11 mouse cellular contexts compared by ENCODE assay signal in the genomic region with DNA sequence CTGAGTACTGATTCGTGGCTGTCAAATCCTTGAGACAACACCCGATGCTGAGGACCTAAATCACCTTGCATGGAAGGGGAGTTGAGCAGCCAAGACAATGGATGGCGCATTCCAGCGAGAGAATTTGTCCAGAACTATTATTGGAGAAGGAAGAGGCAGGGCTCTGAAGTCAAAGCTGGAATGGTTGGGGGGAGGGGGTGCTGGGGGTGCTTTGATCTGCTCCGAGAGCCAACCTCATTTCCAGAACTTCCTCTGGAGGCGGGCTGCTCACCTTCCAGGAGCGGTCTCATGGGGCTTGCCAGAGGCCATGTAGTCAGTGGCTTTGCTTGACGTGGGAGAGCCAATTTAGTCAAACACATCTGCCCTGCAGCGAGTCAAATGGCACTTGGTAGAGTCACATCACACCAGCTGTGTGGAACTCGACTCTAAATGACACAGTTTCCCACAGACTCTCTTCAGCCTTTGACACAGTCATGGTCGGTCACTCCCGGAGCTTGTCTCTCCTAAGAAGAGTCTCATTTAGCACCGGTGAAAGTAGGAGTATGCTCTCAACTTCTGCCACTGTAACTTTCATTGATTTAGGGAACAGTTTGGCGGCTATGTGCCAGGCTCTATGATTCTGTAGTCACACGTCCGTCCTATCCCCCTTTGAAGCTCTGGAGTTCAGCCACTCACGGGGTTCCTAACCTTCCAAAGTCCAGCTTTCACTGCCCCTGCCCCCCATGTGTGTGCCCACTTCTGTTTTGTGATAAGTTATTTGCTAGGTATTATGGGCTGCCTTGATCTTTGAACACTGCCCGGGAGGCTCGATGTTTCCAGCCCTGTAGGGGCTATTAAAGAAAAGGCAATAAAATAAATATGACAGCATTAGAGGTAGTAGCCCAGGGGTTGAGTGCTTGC. TPM values are rescaled to one million over a fixed set of nuclear protein-coding genes. Genes with fewer than 3 reads are reported as not detected.
DNase-seq lines count a peak whose midpoint lies in the region; ATAC-seq and TF ChIP-seq lines count a peak whose summit lies in the region.
"Had no signal": no experiment of that assay in that cellular context is flagged by ENCODE, and none has a peak within 500 bp of the region (broad histone marks: within the 10 kb centered on the region; RNA-seq: fewer than 3 reads in every experiment).

No protein-coding gene starts in this region.

- no peak overlapping the region for H3ac ChIP-seq in myocyte (ENCODE audit: control insufficient read depth, insufficient read length)

- H3K36me3 ChIP-seq in liver, adult 2 months (ENCODE audit: control insufficient read depth, insufficient read depth, low read length) = no peaks in the 10 kb centered on the region
- H3K36me3 ChIP-seq in myocyte (ENCODE audit: control insufficient read depth, insufficient read depth) = no peaks in the 10 kb centered on the region
- H3K36me3 ChIP-seq in forebrain, embryonic 10.5 days (replicated peaks) = no peaks in the 10 kb centered on the region
- no peaks in the 10 kb centered on the region for H3K36me3 ChIP-seq in forebrain, embryonic 12.5 days (replicated peaks)
- H3K36me3 ChIP-seq: forebrain, embryonic 15.5 days; hindbrain, embryonic 15.5 days had no signal

- 0 out of 2 replicates have a peak overlapping the region, but pooled peaks have one; percentile 14 for H3K27ac ChIP-seq in liver, adult 2 months (replicated peaks; ENCODE audit: insufficient read depth, low read depth, low read length)
- H3K27ac ChIP-seq in forebrain, embryonic 10.5 days = no peak overlapping the region
- no peak overlapping the region for H3K27ac ChIP-seq in forebrain, embryonic 12.5 days
- H3K27ac ChIP-seq: forebrain, embryonic 15.5 days; hindbrain, embryonic 15.5 days had no signal

- no peak overlapping the region for H3K4me3 ChIP-seq in liver, adult 2 months (ENCODE audit: insufficient read depth, low read depth, low read length)
- no peak overlapping the region for H3K4me3 ChIP-seq in myocyte
- H3K4me3 ChIP-seq in forebrain, embryonic 10.5 days = no peak overlapping the region
- H3K4me3 ChIP-seq in forebrain, embryonic 12.5 days (replicated peaks) = no peak overlapping the region
- H3K4me3 ChIP-seq: forebrain, embryonic 15.5 days; hindbrain, embryonic 15.5 days had no signal

- H3K9me3 ChIP-seq in forebrain, embryonic 10.5 days = no peaks in the 10 kb centered on the region
- no peaks in the 10 kb centered on the region for H3K9me3 ChIP-seq in forebrain, embryonic 12.5 days
- H3K9me3 ChIP-seq: forebrain, embryonic 15.5 days; hindbrain, embryonic 15.5 days had no signal

- no peak for TF ChIP-seq POLR2A in liver, adult 2 months (IDR thresholded peaks at IDR 0.05; ENCODE audit: extremely low read depth, insufficient read depth, low read length)
- TF ChIP-seq POLR2A in myocyte (IDR thresholded peaks at IDR 0.05; ENCODE audit: insufficient read length, low read depth) = no peak

- H3K79me2 ChIP-seq in liver, adult 2 months (ENCODE audit: control insufficient read depth, insufficient read depth, low read length) = no peaks in the 10 kb centered on the region
- H3K79me2 ChIP-seq in myocyte (ENCODE audit: control insufficient read depth, insufficient read depth) = no peaks in the 10 kb centered on the region

- peaks cover 9% of the 10 kb centered on the region; the same call in 1 of the 2 replicates for H3K4me1 ChIP-seq in liver, adult 2 months (ENCODE audit: control insufficient read depth, insufficient read depth, low read length)
- peaks cover 12% of the 10 kb centered on the region; the same call in 1 of the 2 replicates for H3K4me1 ChIP-seq in forebrain, embryonic 10.5 days
- H3K4me1 ChIP-seq in forebrain, embryonic 12.5 days = no peaks in the 10 kb centered on the region
- H3K4me1 ChIP-seq: forebrain, embryonic 15.5 days; hindbrain, embryonic 15.5 days had no signal

- TF ChIP-seq CTCF in liver, adult 2 months (IDR thresholded peaks at IDR 0.05; ENCODE audit: low read depth, low read length) = no peak

- intact Hi-C loops in heart, postnatal 14 days (cut with DNase I) = loop anchor here (5.0 kb wide), 1 partner anchor 32 kb away; no protein-coding TSS in a partner anchor

- peak; percentile 73 for DNase-seq in liver, adult 2 months (ENCODE audit: extremely low read depth, low read depth, low spot score)
- DNase-seq in liver = no peak
- peak; percentile 29 to 31 for DNase-seq in heart, postnatal 14 days
- peak; percentile 54 for DNase-seq in kidney, postnatal 10 days
- DNase-seq in forebrain, embryonic 10.5 days (ENCODE audit: extremely low spot score, low spot score) = no peak
- no peak for DNase-seq in lung, adult 18-20 months
- DNase-seq: adrenal gland, postnatal 36 days had no signal

- 26% methylated on average over 19 of the region's 19 CpGs for WGBS in liver, adult 2 months
- 79% methylated on average over 19 of the region's 19 CpGs for WGBS in forebrain, embryonic 10.5 days
- WGBS in forebrain, embryonic 12.5 days = 83% methylated on average over 19 of the region's 19 CpGs

- H3K9ac ChIP-seq in liver, adult 2 months (ENCODE audit: low read depth, low read length) = no peak overlapping the region
- no peak overlapping the region for H3K9ac ChIP-seq in forebrain, embryonic 12.5 days
- H3K9ac ChIP-seq: forebrain, embryonic 15.5 days; hindbrain, embryonic 15.5 days had no signal

- H3K4me2 ChIP-seq in myocyte (ENCODE audit: low read depth) = peak overlapping the region; percentile 10
- H3K4me2 ChIP-seq in forebrain, embryonic 12.5 days = no peak overlapping the region
- H3K4me2 ChIP-seq: forebrain, embryonic 15.5 days; hindbrain, embryonic 15.5 days had no signal

- no peak for ATAC-seq in forebrain, embryonic 12.5 days (ENCODE audit: low FRiP score)
- ATAC-seq: forebrain, embryonic 15.5 days had no signal

- H3K27me3 ChIP-seq in liver, adult 2 months (ENCODE audit: control insufficient read depth, insufficient read depth, low read length) = no peaks in the 10 kb centered on the region
- peaks cover 10% of the 10 kb centered on the region for H3K27me3 ChIP-seq in myocyte (ENCODE audit: control insufficient read depth, insufficient read depth, insufficient read length)
- H3K27me3 ChIP-seq in forebrain, embryonic 10.5 days (ENCODE audit: poor library complexity, severe bottlenecking) = no peaks in the 10 kb centered on the region
- H3K27me3 ChIP-seq in forebrain, embryonic 12.5 days = no peaks in the 10 kb centered on the region
- H3K27me3 ChIP-seq: forebrain, embryonic 15.5 days; hindbrain, embryonic 15.5 days had no signal

TF ChIP-seq in myocyte, 11 proteins besides CTCF, POLR2A, EP300 and RAD21:
- TF ChIP-seq MAX (IDR thresholded peaks at IDR 0.05; ENCODE audit: low read depth) (no peak), MYOD1 (IDR thresholded peaks at IDR 0.05; ENCODE audit: control insufficient read depth in 1 of 3, insufficient read length in 2 of 3, low read depth in 2 of 3) (no peak), SRF (IDR thresholded peaks at IDR 0.05; ENCODE audit: control insufficient read depth, insufficient read length, low read depth) (no peak), TCF12 (IDR thresholded peaks at IDR 0.05; ENCODE audit: insufficient read depth, poor library complexity, severe bottlenecking) (no peak), REST (IDR thresholded peaks at IDR 0.05; ENCODE audit: insufficient read depth, insufficient read length) (no peak), USF1 (IDR thresholded peaks at IDR 0.05; ENCODE audit: low read depth) (no peak), MYOG (IDR thresholded peaks at IDR 0.05; ENCODE audit: control insufficient read depth in 1 of 3, insufficient read depth in 1 of 3, insufficient read length in 2 of 3, low read depth in 2 of 3) (no peak), E2F4 (IDR thresholded peaks at IDR 0.05; ENCODE audit: insufficient read depth) (no peak), POLR2AphosphoS2 (IDR thresholded peaks at IDR 0.05; ENCODE audit: insufficient read length, low read depth) (no peak), TCF3 (IDR thresholded peaks at IDR 0.05; ENCODE audit: insufficient read length, low read depth) (no peak), CEBPB (IDR thresholded peaks at IDR 0.05; ENCODE audit: insufficient read depth, poor library complexity, severe bottlenecking) (no peak)

RNA-seq across cellular contexts. Expression of gene Flvcr2, which starts 38.8 kb away (rescaled TPM):
- total RNA-seq in liver, adult 2 months (2014; rRNA removed) = 2.8 and 11.9 TPM in 2 replicates
- polyA plus RNA-seq in liver, adult 2 months (2012; rRNA removed) = 2.8 and 4.1 TPM in 2 replicates
- total RNA-seq in heart, postnatal 14 days (2021) = 1 to 10 TPM; 2.6 to 2.9 TPM
- 0.74 TPM for polyA plus RNA-seq in myocyte (2012; fragmentation: generic; extraction: Trizol)
- 0.49 and 0.62 TPM in 2 replicates for polyA plus RNA-seq in forebrain, embryonic 10.5 days (2016; fragmentation: Nextera tagmentation; extraction: Ambion mirVana)
- polyA plus RNA-seq in forebrain, embryonic 12.5 days (2016; fragmentation: Nextera tagmentation; extraction: Ambion mirVana) = 1.4 and 1.5 TPM in 2 replicates

RNA-seq across cellular contexts. Expression of gene Erg28, which starts 39.2 kb away (rescaled TPM):
- total RNA-seq in liver, adult 2 months (2014; rRNA removed) = 87.0 and 90.1 TPM in 2 replicates
- polyA plus RNA-seq in liver, adult 2 months (2012; rRNA removed) = 127 and 130 TPM in 2 replicates
- 1 to 10 TPM; 6.2 to 7.3 TPM for total RNA-seq in heart, postnatal 14 days (2021)
- polyA plus RNA-seq in myocyte (2012; fragmentation: generic; extraction: Trizol) = 38.5 TPM
- polyA plus RNA-seq in forebrain, embryonic 10.5 days (2016; fragmentation: Nextera tagmentation; extraction: Ambion mirVana) = 119 and 120 TPM in 2 replicates
- 97.7 and 104 TPM in 2 replicates for polyA plus RNA-seq in forebrain, embryonic 12.5 days (2016; fragmentation: Nextera tagmentation; extraction: Ambion mirVana)

RNA-seq across cellular contexts. Expression of gene Ttll5, which starts 39.3 kb away (rescaled TPM):
- 12.1 and 13.1 TPM in 2 replicates for total RNA-seq in liver, adult 2 months (2014; rRNA removed)
- 6.7 and 7.6 TPM in 2 replicates for polyA plus RNA-seq in liver, adult 2 months (2012; rRNA removed)
- 10 to 100 TPM; 15.4 to 17.2 TPM for total RNA-seq in heart, postnatal 14 days (2021)
- polyA plus RNA-seq in myocyte (2012; fragmentation: generic; extraction: Trizol) = 36.2 TPM
- polyA plus RNA-seq in forebrain, embryonic 10.5 days (2016; fragmentation: Nextera tagmentation; extraction: Ambion mirVana) = 17.6 and 18.3 TPM in 2 replicates
- polyA plus RNA-seq in forebrain, embryonic 12.5 days (2016; fragmentation: Nextera tagmentation; extraction: Ambion mirVana) = 12.3 and 17.3 TPM in 2 replicates

Comparison
In these comparisons a context has a peak if more than half of its experiments do, and no peak if none do; other contexts are left out.
1. DNase-seq: peak in liver, adult 2 months (single experiment), heart, postnatal 14 days (2 of 2) and kidney, postnatal 10 days (single experiment); none in liver (single experiment), forebrain, embryonic 10.5 days (single experiment) and lung, adult 18-20 months (0 of 2).